Mouse (Mus musculus) frontal cortex, postnatal 10 days (tissue): ENCODE results near the gene Gm21970.

Experiments used
- DNase-seq, 2 experiments: peaks; one replicate each; pipeline ENCODE4 v3.0.0; 2022; ENCODE audit warnings: low spot score in 2 of 2, mixed read lengths in 1 of 2

Gene Gm21970

GRCm38 (mm10) chr16:91372577-91373472 lies 18.7 kb upstream of the Gm21970 start, which contains the start of gene Ifnar2:
Gene Ifnar2 (plus strand): TSS chr16:91372783.
- DNase-seq, result peak; percentile 60 to 78

GRCm38 (mm10) chr16:91373473-91374252 lies 17.9 kb upstream of the Gm21970 start:
- DNase-seq, result no peak

- DNase-seq, result no peak
Observed at GRCm38 (mm10) chr16:91374253-91374634, 17.3 kb upstream of the Gm21970 start.

DNA sequence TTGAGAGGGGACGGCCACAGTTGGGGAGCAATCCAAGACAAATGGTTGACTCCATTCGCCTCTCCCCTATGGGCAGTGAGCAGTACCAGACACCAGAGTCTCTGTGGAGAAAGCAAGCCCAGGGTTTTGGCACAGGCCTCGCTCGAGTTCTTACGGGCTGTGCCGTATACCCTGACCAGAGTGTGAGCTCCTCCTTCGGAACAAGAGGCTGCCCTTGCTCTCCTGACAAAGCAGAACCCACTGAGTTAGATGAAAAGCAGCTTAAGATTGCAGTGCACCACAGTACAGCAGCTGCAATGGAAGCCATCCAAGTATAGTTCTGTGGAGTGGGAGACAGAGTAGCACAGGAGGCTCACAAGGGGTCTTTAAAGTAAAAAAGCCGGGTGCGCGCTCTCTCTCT lies 14.8 kb upstream of the Gm21970 start:
- no peak for DNase-seq

DNA sequence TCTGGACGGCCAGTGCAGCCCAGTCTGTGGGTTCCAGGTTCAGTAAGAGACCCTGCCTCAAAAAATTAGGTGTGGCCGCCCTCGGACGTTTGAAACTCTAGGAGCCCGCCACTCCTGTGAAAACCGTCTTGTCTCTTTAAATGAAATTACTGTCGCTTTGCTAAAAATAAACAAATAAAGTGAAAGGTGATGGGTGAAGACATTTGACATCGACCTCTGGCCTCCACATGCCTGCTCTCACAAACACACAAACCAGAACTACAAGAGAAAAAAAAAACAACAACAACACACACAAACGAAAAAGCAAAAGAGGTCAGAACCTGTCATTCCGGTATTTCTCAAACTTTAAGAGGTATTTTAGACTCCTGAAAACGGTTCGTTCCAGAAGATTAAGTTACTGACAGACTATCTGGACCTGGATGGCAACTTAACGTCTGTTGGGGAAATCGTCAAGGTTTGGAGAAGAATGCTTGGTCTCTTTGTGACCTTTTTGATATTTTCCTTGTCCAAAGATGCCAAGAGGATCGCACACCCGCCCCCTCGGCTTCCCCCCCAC lies 13.0 kb upstream of the Gm21970 start:
- DNase-seq, result no peak

DNA sequence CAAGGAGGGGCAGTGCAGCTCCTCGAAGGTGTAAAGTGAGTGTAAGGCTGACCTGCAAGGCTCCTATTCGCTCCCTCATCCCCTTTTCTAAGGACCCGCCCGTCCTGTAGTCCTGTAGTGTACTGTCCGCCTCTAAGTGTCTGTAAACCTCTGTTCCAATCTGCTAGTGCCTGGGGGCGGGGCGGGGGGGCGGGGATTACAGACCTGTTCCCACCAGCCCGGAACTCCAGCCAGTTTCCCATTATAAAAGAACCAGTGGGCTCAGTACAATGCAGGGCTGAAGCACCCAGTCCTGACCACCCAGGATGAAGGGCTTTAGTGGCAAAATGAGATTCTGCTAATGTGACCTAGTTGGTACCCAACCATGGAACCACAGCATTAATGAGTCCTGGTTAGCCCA lies 12.5 kb upstream of the Gm21970 start:
- no peak for DNase-seq

GRCm38 (mm10) chr16:91379412-91379811 lies 12.1 kb upstream of the Gm21970 start:
- no peak for DNase-seq

GRCm38 (mm10) chr16:91380151-91380550 lies 11.4 kb upstream of the Gm21970 start:
- DNase-seq, result no peak

DNA sequence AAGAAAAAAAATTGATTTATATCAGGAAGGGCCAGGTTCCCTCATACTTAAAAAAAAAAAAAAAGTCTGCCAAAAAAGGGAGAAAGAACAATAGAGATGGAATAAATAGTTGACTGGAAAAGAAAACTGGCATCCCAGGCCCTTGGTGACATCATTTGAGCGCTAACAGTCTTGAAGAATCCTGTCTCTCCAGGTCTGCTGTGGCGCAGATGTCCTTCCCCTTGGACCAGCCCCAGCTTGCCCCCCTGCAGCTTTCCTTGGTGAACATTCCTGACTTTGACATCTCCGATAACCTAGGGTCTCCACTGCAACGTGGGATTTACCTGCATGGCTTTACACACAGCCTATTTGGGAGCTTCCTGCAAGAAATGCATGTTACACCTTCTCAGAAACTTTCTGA lies 9.9 kb upstream of the Gm21970 start:
- no peak for DNase-seq

- DNase-seq, result no peak
Observed at GRCm38 (mm10) chr16:91382261-91382790, 9.2 kb upstream of the Gm21970 start.

DNA sequence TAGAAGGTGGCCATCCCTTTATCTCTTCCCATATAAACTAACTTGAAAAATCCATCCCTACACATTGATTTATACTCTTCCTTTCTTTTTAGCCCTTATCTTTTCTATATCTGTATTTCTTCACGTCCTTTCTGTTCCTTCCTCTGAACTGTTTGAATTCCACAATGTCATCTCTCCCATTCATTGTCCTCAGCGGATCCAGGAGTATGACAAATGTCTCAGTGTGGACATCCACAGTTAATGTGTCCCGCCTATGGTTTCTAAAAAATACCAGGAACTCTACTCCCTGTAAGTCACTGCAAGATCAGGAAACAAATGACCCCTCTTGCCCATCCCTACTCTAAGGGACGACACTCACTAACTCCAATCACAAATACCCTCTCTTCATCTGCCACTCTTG lies 7.3 kb upstream of the Gm21970 start:
- DNase-seq, result no peak

GRCm38 (mm10) chr16:91385621-91386020 lies 5.9 kb upstream of the Gm21970 start:
- DNase-seq, result no peak

- DNase-seq, result no peak
Observed at GRCm38 (mm10) chr16:91386419-91387120, 5.0 kb upstream of the Gm21970 start.

GRCm38 (mm10) chr16:91387121-91387486 lies 4.4 kb upstream of the Gm21970 start:
- DNase-seq, result no peak

DNA sequence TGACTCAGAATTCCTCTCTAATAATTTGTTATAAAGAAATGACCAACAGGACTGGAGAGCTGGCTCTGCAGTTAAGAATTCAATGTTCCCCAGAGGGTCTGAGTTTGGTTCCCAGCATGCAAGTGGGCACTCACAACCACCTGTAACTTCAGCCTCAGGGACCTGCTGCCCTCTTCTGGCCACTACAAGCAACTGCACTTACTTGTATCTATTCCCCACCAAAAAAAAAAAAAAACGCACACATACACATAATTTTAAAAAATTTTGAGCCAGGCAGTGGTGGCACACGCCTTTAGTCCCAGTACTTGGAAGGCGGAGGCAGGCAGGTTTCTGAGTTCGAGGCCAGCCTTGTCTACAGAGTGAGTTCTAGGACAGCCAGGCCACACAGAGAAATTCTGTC lies 1.4 kb upstream of the Gm21970 start:
- DNase-seq, result no peak

DNA sequence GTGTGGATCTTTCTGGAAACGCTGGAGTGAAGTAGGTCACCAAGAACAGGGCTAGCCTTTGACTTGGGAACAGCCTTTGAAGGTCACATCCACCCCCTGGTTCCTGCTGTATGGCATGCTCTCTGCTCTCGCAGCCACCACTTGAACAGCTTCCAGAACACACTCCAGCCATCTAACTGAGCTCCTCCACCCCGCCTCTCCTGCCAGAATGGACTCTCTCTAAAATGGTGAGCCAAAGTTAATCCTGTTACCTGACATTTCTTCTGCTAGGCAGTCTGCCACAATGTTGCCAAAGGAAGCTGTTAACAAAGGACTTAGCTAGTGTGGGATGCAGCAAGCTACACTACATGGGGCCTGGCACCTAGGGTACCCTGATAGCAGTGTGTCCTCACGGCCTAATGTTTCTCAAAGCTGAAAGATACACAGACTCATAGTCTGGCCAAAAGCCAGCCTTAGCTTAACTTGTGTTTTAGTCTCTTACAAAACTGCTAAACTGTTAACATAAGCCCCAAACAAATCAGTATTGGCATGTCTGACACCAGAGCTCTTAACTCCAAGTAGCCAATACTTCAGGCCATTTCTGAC lies 3.4 kb downstream of the Gm21970 start:
- DNase-seq, result no peak

DNA sequence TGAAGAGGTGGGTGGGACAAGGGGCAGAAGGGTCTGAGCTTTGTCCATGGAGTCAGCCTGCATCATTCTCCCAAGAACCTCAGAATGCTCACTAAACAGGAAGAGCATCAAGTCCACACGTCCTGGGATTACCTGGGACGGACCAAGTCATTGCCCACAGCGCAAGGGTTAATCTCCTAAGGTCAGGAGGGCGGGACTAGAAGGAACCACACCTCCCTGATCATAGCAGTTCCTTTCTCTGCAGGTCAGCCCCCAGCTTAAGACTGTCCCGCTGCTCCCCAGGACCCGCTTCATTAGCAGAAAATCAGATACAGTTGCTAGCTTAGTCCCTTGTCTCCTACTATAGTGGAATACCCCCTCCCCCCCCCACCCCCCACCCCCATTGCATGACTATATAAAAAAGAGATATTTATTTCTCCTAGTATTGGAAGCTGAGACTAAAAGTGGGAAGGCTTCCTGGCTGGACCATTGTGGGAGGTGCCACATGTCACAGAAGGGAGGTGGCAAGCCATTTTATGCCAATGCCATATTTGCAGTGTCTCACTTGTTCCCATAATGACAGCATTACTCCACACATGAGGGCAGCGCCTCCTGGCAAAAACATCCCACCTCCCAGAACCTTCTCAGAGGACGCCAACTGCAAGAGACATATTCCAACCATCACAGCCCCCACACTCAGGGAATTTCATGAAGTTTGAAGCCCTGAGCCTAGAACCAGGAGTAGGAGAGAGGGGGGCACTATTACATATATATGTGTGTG lies 4.3 kb downstream of the Gm21970 start:
- no peak for DNase-seq

- DNase-seq, result no peak
Observed at GRCm38 (mm10) chr16:91396844-91397537, 5.5 kb downstream of the Gm21970 start.

DNA sequence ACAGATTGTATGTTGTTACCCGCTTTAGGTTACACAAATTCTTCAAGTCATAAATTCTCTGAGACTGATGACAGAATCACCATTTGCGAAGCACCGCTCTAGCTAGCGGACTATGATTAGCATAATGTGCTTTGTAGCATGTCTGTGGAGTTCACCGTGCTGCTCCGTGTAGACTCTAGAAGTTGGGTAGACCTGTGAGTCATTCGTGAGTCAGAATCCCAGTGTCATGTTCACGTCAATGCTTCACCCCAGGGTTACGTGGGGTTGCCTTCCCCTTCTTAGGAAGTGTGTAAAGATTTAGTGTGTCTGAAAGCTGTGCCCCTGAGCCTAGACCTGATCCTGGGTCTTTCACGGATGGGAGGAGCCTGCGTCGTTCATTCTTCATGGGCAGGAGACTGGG lies 6.5 kb downstream of the Gm21970 start:
- no peak for DNase-seq

- no peak for DNase-seq
Observed at GRCm38 (mm10) chr16:91398944-91399343, 7.4 kb downstream of the Gm21970 start.
